Mouse (Mus musculus) liver, postnatal 0 days (tissue): ENCODE data around the gene Gm10719. TPM values are rescaled to one million over a fixed set of nuclear protein-coding genes. Genes with fewer than 3 reads are reported as not detected.
"Not testable (repeated sequence)": the region's sequence is repeated elsewhere in the genome, so short reads cannot be mapped to it uniquely, and the experiment has no call there.

Source experiments
- ATAC-seq: fragments of 200-750 bp; cut with Nextera tagmentation; 2 replicates; pipeline ENCODE4 v1.8.0; 2017; ENCODE audit warnings: mild to moderate bottlenecking, moderate library complexity
- DNase-seq: peaks from one replicate; pipeline ENCODE4 v3.0.0-alpha.2; 2016
- H3K27ac ChIP-seq: fragments of 300-500 bp; sonication (generic); 2 replicates; pipeline ENCODE4 v1.5.1; 2014; ENCODE audit warnings: antibody characterized with exemption, moderate library complexity, mild to moderate bottlenecking, low read depth
- H3K27me3 ChIP-seq: fragments of 300-500 bp; sonication (generic); 2 replicates; pipeline ENCODE4 v1.6.1; 2014; ENCODE audit warnings: low read length, control low read depth, mixed read lengths; ENCODE audit not compliant: insufficient read depth
- H3K36me3 ChIP-seq: fragments of 300-500 bp; sonication (generic); replicated peaks from 2 replicates; pipeline ENCODE4 v1.6.1; 2014; ENCODE audit warnings: mild to moderate bottlenecking, control low read depth, low read length, moderate library complexity, mixed read lengths; ENCODE audit not compliant: insufficient read depth
- H3K4me1 ChIP-seq: fragments of 300-500 bp; sonication (generic); 2 replicates; pipeline ENCODE4 v1.6.1; 2014; ENCODE audit warnings: antibody characterized with exemption, mild to moderate bottlenecking, control low read depth; ENCODE audit not compliant: insufficient read depth
- H3K4me2 ChIP-seq: fragments of 300-500 bp; sonication (generic); 2 replicates; pipeline ENCODE4 v1.6.1; 2014; ENCODE audit warnings: low read depth, mild to moderate bottlenecking, low read length, moderate library complexity, mixed read lengths
- H3K4me3 ChIP-seq: fragments of 300-500 bp; sonication (generic); 2 replicates; pipeline ENCODE4 v1.5.1; 2014; ENCODE audit warnings: low read depth, low read length
- H3K9ac ChIP-seq: fragments of 300-500 bp; sonication (generic); replicated peaks from 2 replicates; pipeline ENCODE4 v1.6.1; 2014; ENCODE audit warnings: mild to moderate bottlenecking, moderate library complexity
- H3K9me3 ChIP-seq: fragments of 300-500 bp; sonication (generic); 2 replicates; pipeline ENCODE4 v1.6.1; 2016; ENCODE audit warnings: mild to moderate bottlenecking, control low read depth, low read length, mixed read lengths
- WGBS: fragments of 180-500 bp; shearing (Covaris S2); extraction: QIAGEN DNeasy Blood & Tissue Kit; methylation state at CpG from one replicate; pipeline ENCODE4 v1.1.7; 2014; ENCODE audit not compliant: insufficient replicate concordance; 5-methylcytosine and 5-hydroxymethylcytosine counted together
- microRNA-seq: library from miRNA; unstranded; fragments of <30 nt; microRNA quantifications from one replicate; pipeline ENCODE4, GENCODE M21; 2016
- polyA plus RNA-seq: library from polyadenylated mRNA; unstranded; fragments of >200 nt; fragmentation: Nextera tagmentation; extraction: Ambion mirVana; gene quantifications from 2 replicates; pipeline ENCODE4 v1.2.1, GENCODE M21; 2015

The Gm10719 gene
- polyA plus RNA-seq, 1 experiment from 2014 or later = not detected

DNA sequence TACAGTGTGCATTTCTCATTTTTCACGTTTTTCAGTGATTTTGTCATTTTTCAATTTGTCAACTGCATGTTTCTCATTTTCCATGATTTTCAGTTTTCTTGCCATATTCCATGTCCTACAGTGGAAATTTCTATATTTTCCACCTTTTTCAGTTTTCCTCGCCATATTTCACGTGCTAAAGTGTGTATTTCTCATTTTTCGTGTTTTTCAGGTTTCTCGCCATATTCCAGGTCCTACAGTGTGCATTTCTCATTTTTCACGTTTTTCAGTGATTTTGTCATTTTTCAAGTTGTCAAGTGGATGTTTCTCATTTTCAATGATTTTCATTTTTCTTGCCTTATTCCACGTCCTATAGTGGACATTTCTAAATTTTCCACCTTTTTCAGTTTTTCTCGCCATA is 19.4 kb downstream of the Gm10719 start, which contains the start of gene Gm10715:
Gm10715 (plus strand) TSS at position 301 of the 400 bp plus-strand sequence.
- not testable (repeated sequence) for H3K36me3 ChIP-seq, H3K27ac ChIP-seq, H3K4me2 ChIP-seq, H3K4me1 ChIP-seq, H3K9ac ChIP-seq, ATAC-seq, H3K4me3 ChIP-seq, H3K9me3 ChIP-seq, DNase-seq, H3K27me3 ChIP-seq
- WGBS = 66% methylated on average over 6 of the region's 8 CpGs

DNA sequence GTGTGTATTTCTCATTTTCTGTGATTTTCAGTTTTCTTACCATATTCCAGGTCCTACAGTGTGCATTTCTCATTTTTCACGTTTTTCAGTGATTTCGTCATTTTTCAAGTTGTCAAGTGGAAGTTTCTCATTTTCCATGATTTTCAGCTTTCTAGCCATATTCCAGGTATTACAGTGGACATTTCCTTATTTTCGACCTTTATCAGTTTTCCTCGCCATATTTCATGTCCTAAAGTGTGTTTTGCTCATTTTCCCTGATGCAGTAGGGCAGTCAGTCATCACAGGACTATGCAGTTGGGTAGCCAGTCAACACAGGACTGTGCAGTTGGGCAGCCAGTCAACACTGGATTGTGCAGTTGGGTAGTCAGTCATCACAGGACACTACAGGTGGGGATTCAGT is 21.0 kb downstream of the Gm10719 start:
- not testable (repeated sequence) for H3K9ac ChIP-seq, H3K4me2 ChIP-seq, H3K4me1 ChIP-seq, H3K36me3 ChIP-seq, H3K27me3 ChIP-seq, DNase-seq, H3K9me3 ChIP-seq, H3K4me3 ChIP-seq, H3K27ac ChIP-seq, ATAC-seq
- 57% methylated on average over 4 of the region's 4 CpGs for WGBS

Small RNA genes within 50 kb of the gene (microRNA-seq; reads per million reads assigned to microRNA genes)
- not detected for gene Mir101c

Other genes starting within 250 kb of the Gm10719 start
- not detected in 2 replicates for gene Gm10722, start 16.5 kb upstream of the Gm10719 start, polyA plus RNA-seq
- gene Gm11168, start 14.1 kb upstream of the Gm10719 start, polyA plus RNA-seq = not detected in 2 replicates
- gene Gm10721, start 4.3 kb upstream of the Gm10719 start, polyA plus RNA-seq = not detected in 2 replicates
- gene Gm10720, start 1.8 kb upstream of the Gm10719 start, polyA plus RNA-seq = not detected in 2 replicates
- gene Gm10718, start 6.1 kb downstream of the Gm10719 start, polyA plus RNA-seq = 0.31 TPM in 1 of 2 replicates, not detected in the other
- gene Gm10717, start 8.0 kb downstream of the Gm10719 start, polyA plus RNA-seq = not detected in 2 replicates
- not detected in 2 replicates for gene Gm17535, start 17.2 kb downstream of the Gm10719 start, polyA plus RNA-seq
- not detected in 2 replicates for gene Gm10715, start 19.5 kb downstream of the Gm10719 start, polyA plus RNA-seq